Mouse (Mus musculus): Measurements from ENCODE around the gene Bscl2. TPM values are rescaled to one million over a fixed set of nuclear protein-coding genes. Genes with fewer than 3 reads are reported as not detected.

The Bscl2 gene
- polyA plus RNA-seq, 1 experiment: 204 TPM

DNA sequence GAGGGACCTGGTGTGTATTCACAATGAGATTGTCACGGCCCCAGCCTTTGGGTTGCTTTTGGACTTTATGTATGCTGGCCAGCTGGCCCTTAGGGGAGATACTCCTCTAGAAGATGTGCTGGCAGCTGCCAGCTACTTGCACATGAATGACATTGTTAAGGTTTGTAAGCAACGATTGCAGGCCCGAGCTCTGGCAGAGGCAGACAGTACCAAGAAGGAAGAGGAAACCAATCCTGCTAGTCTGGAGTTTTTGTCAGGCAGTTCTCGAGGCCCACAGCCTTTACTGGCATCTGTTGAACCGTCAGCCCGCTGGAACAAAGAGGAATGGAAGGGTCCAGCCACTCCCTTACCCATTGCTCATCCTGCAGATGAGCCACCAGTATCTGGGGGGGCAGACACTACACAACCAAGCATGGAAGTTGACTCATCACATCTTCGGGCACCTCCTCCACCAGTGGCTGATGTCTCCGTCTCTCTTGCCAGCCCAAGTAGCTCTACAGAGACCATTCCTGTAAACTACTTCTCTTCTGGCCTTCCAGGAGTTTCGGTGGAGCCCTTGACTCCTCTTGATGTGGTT is 34.0 kb upstream of the Bscl2 start:
- Histone ChIP-seq H3K4me1 (ENCODE audit: control insufficient read depth, insufficient read depth, low read length) (no peaks in the 10 kb centered on the region; the same call in 1 of the 2 replicates), H3K36me3 (ENCODE audit: control insufficient read depth, insufficient read depth, low read length) (no peaks in the 10 kb centered on the region), H3K27ac (ENCODE audit: insufficient read depth, low read depth, low read length) (no peak overlapping the region), H3K4me3 (ENCODE audit: insufficient read depth, low read depth, low read length) (no peak overlapping the region), H3K27me3 (replicated peaks; ENCODE audit: control insufficient read depth, insufficient read depth, low read length) (no peaks in the 10 kb centered on the region)
- no peak for DNase-seq
- no peak for TF ChIP-seq POLR2A (IDR thresholded peaks at IDR 0.05; ENCODE audit: low read depth, low read length)
- TF ChIP-seq CTCF (conservative IDR thresholded peaks at IDR 0.05; ENCODE audit: insufficient read depth, insufficient read length, low read depth, low read length): no peak
- 92% methylated on average over 9 of the region's 9 CpGs for WGBS

DNA sequence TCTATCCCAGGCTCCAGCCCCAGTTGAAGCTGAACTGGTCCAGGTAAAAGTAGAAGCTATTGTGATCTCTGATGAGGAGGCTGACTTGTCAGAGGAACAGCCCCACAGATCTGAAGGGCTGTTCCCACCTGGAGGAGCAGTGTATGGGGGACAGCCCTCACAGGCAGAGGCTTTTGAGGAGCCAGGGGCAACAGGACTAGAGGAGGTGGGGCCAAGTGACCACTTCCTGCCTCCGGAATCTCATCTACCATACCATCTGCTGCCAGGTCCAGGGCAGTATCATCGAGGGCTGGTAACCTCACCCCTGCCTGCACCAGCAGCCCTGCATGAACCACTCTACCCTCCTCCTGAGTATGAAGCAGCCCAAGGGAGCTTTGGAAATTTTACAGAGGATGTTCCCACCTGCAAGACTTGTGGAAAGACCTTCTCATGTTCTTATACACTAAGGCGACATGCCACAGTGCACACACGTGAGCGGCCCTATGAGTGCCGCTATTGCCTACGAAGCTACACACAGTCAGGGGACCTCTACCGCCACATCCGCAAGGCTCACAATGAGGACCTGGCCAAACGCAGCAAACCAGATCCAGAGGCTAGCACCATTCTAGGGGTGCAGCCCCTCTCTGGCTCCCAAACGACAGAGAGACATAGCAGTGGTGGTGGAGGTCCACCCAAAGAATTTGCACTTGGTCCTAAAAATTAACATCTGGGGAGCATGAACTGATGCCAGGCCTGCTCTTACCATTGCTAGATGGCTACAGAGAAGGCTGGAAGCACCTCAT is 33.2 kb upstream of the Bscl2 start:
- TF ChIP-seq POLR2A (IDR thresholded peaks at IDR 0.05; ENCODE audit: low read depth, low read length): no peak
- TF ChIP-seq CTCF (conservative IDR thresholded peaks at IDR 0.05; ENCODE audit: insufficient read depth, insufficient read length, low read depth, low read length): no peak
- H3K4me1 ChIP-seq (ENCODE audit: control insufficient read depth, insufficient read depth, low read length): no peaks in the 10 kb centered on the region
- 88% methylated on average over 11 of the region's 11 CpGs for WGBS
- H3K36me3 ChIP-seq (ENCODE audit: control insufficient read depth, insufficient read depth, low read length): no peaks in the 10 kb centered on the region
- no peak overlapping the region for H3K4me3 ChIP-seq (ENCODE audit: insufficient read depth, low read depth, low read length)
- no peak for DNase-seq
- no peak overlapping the region for H3K27ac ChIP-seq (ENCODE audit: insufficient read depth, low read depth, low read length)
- H3K27me3 ChIP-seq (replicated peaks; ENCODE audit: control insufficient read depth, insufficient read depth, low read length): no peaks in the 10 kb centered on the region

DNA sequence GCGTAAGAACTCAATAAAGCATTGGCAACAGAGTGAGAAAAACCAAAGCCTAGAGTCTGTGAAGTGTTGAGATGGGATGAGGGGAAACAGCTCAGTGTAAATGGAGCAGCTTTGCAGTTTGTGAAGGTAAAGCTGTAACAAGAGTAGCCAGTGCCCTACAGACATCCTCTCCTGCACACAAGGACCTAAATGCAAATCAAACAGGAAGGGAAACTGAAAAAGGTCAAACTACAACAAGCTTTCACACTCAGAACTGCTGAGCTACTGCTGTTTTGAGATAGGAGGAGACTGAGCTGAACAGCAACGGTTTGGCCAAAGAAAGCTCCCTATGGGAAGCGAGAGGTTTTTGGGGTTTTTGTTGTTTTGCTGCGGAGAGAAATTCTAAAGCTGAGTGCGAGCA is 30.5 kb upstream of the Bscl2 start:
- no peak for DNase-seq
- Histone ChIP-seq H3K4me3 (ENCODE audit: insufficient read depth, low read depth, low read length) (no peak overlapping the region), H3K27me3 (replicated peaks; ENCODE audit: control insufficient read depth, insufficient read depth, low read length) (no peaks in the 10 kb centered on the region), H3K27ac (ENCODE audit: insufficient read depth, low read depth, low read length) (no peak overlapping the region), H3K4me1 (ENCODE audit: control insufficient read depth, insufficient read depth, low read length) (no peaks in the 10 kb centered on the region), H3K36me3 (ENCODE audit: control insufficient read depth, insufficient read depth, low read length) (peaks cover 1% of the 10 kb centered on the region; the same call in 1 of the 2 replicates)
- WGBS: 94% methylated on average over 5 of the region's 5 CpGs
- TF ChIP-seq CTCF (conservative IDR thresholded peaks at IDR 0.05; ENCODE audit: insufficient read depth, insufficient read length, low read depth, low read length) (no peak), POLR2A (IDR thresholded peaks at IDR 0.05; ENCODE audit: low read depth, low read length) (no peak)

DNA sequence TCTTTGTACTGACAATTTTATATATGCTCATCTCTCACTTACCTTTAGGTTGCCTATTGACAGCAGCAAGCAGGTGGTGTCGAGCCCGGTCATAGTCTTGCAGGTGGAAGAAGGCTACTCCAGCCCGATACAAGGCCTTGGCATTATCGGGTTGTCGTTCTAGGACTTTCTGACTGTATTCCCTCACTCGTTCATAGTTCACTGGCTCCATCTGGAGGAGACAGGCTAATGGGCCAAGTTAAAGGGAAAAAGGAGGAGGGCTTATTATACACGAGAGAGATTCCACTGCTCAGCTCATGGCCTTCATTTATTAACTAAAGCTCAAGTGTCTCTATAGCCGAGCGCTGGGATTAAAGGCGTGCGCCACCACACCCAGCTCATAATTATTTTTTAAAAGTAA is 21.5 kb upstream of the Bscl2 start:
- Histone ChIP-seq H3K36me3 (ENCODE audit: control insufficient read depth, insufficient read depth, low read length) (peaks cover 3% of the 10 kb centered on the region; the same call in 1 of the 2 replicates), H3K27ac (ENCODE audit: insufficient read depth, low read depth, low read length) (no peak overlapping the region), H3K27me3 (replicated peaks; ENCODE audit: control insufficient read depth, insufficient read depth, low read length) (no peaks in the 10 kb centered on the region), H3K4me1 (ENCODE audit: control insufficient read depth, insufficient read depth, low read length) (peaks cover 6% of the 10 kb centered on the region; the same call in 1 of the 2 replicates), H3K4me3 (ENCODE audit: insufficient read depth, low read depth, low read length) (no peak overlapping the region)
- no peak for TF ChIP-seq POLR2A (IDR thresholded peaks at IDR 0.05; ENCODE audit: low read depth, low read length)
- no peak; the same call in 1 of the 2 replicates for TF ChIP-seq CTCF (conservative IDR thresholded peaks at IDR 0.05; ENCODE audit: insufficient read depth, insufficient read length, low read depth, low read length)
- DNase-seq: peak; percentile 74
- 27% methylated on average over 11 of the region's 11 CpGs for WGBS

DNA sequence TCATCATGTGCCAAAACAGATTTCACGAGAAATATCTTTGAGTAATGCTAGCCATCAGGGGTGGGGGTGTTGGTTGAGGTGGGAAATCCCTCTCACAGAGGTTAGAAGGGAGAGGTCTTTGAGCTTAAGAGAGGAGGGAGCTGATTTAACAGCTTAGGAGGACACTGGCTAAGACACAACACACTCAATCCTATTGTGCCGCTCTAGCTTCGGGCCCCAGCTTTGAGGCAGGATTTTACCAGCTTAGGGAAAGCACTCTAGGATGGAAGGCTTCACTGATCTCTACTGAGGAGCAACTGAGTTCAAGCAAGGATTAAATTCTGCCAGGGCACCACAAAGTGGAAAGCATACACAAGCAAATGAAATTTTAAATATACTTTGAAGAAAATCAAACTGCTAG is 20.3 kb upstream of the Bscl2 start:
- WGBS: 57% methylated on average over 3 of the region's 3 CpGs
- Histone ChIP-seq H3K36me3 (ENCODE audit: control insufficient read depth, insufficient read depth, low read length) (peaks cover 3% of the 10 kb centered on the region; the same call in 1 of the 2 replicates), H3K27me3 (replicated peaks; ENCODE audit: control insufficient read depth, insufficient read depth, low read length) (no peaks in the 10 kb centered on the region), H3K4me3 (ENCODE audit: insufficient read depth, low read depth, low read length) (no peak overlapping the region), H3K27ac (ENCODE audit: insufficient read depth, low read depth, low read length) (no peak overlapping the region), H3K4me1 (ENCODE audit: control insufficient read depth, insufficient read depth, low read length) (peaks cover 6% of the 10 kb centered on the region; the same call in 1 of the 2 replicates)
- TF ChIP-seq CTCF (conservative IDR thresholded peaks at IDR 0.05; ENCODE audit: insufficient read depth, insufficient read length, low read depth, low read length) (no peak), POLR2A (IDR thresholded peaks at IDR 0.05; ENCODE audit: low read depth, low read length) (no peak)
- DNase-seq: no peak

DNA sequence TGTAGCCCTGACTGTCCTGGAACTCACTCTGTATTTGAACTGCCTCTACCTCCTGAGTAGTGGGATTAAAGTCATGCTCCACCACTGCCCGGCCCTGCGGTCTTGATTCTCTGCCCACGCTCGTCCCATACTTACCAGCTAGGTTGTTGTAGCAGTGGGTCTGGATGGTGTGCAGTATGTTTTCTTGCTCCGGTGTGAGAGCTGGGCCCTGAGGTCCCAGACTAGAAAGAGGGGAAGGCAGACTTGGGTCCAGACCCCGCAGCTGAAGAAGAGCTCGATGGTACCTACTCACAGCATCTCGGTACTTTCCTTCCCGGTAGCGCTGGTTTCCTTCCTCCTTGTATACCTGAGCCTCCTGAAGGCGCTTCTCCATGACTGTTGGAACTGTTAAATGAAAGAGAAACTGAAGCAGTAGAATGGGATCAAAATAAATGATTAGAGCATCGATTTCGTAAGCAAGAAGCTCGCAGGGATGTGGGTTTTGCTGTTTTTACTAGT is 18.9 kb upstream of the Bscl2 start:
- WGBS: 10% methylated on average over 14 of the region's 14 CpGs
- H3K4me1 ChIP-seq (ENCODE audit: control insufficient read depth, insufficient read depth, low read length): peaks cover 9% of the 10 kb centered on the region; the same call in 1 of the 2 replicates
- TF ChIP-seq CTCF (conservative IDR thresholded peaks at IDR 0.05; ENCODE audit: insufficient read depth, insufficient read length, low read depth, low read length): no peak
- TF ChIP-seq POLR2A (IDR thresholded peaks at IDR 0.05; ENCODE audit: low read depth, low read length): no peak
- no peak for DNase-seq
- peaks cover 1% of the 10 kb centered on the region; the same call in 1 of the 2 replicates for H3K36me3 ChIP-seq (ENCODE audit: control insufficient read depth, insufficient read depth, low read length)
- H3K27me3 ChIP-seq (replicated peaks; ENCODE audit: control insufficient read depth, insufficient read depth, low read length): no peaks in the 10 kb centered on the region
- peak overlapping the region; percentile 98 for H3K27ac ChIP-seq (ENCODE audit: insufficient read depth, low read depth, low read length)
- H3K4me3 ChIP-seq (ENCODE audit: insufficient read depth, low read depth, low read length): peak overlapping the region; percentile 83
